Mouse (Mus musculus): Measurements from ENCODE around the gene Npas2. TPM values are rescaled to one million over a fixed set of nuclear protein-coding genes. Genes with fewer than 3 reads are reported as not detected.

The Npas2 gene
- polyA plus RNA-seq, 1 experiment from 2014 or later: 2.0 TPM

DNA sequence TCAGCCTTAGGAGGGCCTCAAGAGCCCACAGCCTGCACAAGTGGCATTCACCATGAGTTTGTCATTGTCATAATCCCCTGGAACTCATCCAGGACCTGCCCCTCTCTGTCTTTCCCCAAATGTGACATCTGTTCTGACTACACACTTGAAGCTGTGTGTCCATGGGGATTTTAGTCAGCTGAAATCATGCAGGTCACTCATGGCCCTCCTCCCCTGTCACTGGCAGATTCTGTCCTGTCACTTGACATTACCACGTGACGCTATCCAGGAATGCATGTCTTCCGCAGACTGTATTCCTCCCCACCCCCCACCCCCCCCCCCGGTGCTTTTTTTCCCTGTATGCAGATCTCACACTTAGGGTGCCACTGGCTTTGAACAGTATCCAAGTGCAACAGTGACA, 94.3 kb downstream of the Npas2 start:
- H3K4me1 ChIP-seq (replicated peaks; ENCODE audit: control insufficient read depth, insufficient read depth, low read length): no peaks in the 10 kb centered on the region; the same call in 1 of the 2 replicates
- ATAC-seq (ENCODE audit: low read depth): peak; percentile 32; the same call in 1 of the 2 replicates
- no peak overlapping the region for H3K27ac ChIP-seq (ENCODE audit: low read length)
- H3K4me2 ChIP-seq (ENCODE audit: low read depth, low read length): no peak overlapping the region
- H3K9me3 ChIP-seq (ENCODE audit: control insufficient read depth, low read length): no peaks in the 10 kb centered on the region
- no peaks in the 10 kb centered on the region for H3K27me3 ChIP-seq (ENCODE audit: control insufficient read depth, insufficient read depth, low read depth, low read length)
- WGBS: 22% methylated on average over 4 of the region's 4 CpGs
- H3K9ac ChIP-seq (ENCODE audit: low read length): no peak overlapping the region
- H3K4me3 ChIP-seq (ENCODE audit: low read length): no peak overlapping the region
- H3K36me3 ChIP-seq (ENCODE audit: control insufficient read depth, insufficient read depth, low read length): no peaks in the 10 kb centered on the region

DNA sequence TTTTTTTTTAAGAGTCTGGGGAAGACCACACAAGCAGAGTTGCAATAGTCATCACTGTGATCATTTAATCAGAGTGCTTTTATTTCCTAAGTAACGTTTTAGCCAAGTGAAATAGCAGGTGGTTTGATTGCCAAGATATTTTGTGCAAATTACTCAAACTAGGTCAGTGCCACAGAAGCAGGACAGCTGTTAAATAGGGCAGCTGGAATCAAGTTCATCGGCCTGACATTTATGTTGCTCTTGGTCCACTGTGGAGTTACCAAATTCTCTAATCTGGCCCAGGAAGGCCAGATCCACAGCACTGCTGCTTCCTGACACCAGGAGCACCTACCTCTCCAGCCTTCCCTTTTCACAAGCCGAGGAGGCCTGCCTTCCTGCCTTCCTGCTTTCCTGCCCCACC, 94.9 kb downstream of the Npas2 start:
- Histone ChIP-seq H3K4me1 (replicated peaks; ENCODE audit: control insufficient read depth, insufficient read depth, low read length) (no peaks in the 10 kb centered on the region; the same call in 1 of the 2 replicates), H3K36me3 (ENCODE audit: control insufficient read depth, insufficient read depth, low read length) (no peaks in the 10 kb centered on the region), H3K4me3 (ENCODE audit: low read length) (no peak overlapping the region), H3K27ac (ENCODE audit: low read length) (no peak overlapping the region), H3K27me3 (ENCODE audit: control insufficient read depth, insufficient read depth, low read depth, low read length) (no peaks in the 10 kb centered on the region), H3K9me3 (ENCODE audit: control insufficient read depth, low read length) (no peaks in the 10 kb centered on the region), H3K9ac (ENCODE audit: low read length) (no peak overlapping the region), H3K4me2 (ENCODE audit: low read depth, low read length) (no peak overlapping the region)
- WGBS: 44% methylated on average over 3 of the region's 3 CpGs
- no peak for ATAC-seq (ENCODE audit: low read depth)

DNA sequence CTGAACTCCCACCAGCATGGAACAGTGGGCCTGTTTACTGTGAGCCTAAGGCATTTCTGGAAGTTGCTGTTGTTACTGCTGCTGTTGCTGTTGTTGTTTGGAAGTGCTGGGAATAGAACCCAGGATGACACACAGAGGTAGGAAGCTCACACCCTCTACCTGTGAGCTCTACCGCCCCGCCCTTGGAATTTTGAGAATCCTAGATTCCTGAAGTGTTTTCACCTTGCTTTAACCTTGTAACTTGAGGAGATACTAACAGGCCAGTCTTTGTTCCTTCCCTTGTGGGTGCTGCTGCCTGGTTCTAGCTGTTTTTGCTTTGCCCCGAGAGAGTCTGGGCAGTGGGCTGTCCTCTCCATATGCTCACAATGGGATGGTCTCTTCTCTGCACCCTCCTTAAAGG, 98.5 kb downstream of the Npas2 start:
- Histone ChIP-seq H3K4me3 (ENCODE audit: low read length) (no peak overlapping the region), H3K9ac (ENCODE audit: low read length) (no peak overlapping the region), H3K36me3 (ENCODE audit: control insufficient read depth, insufficient read depth, low read length) (no peaks in the 10 kb centered on the region), H3K27me3 (ENCODE audit: control insufficient read depth, insufficient read depth, low read depth, low read length) (no peaks in the 10 kb centered on the region), H3K4me1 (replicated peaks; ENCODE audit: control insufficient read depth, insufficient read depth, low read length) (no peaks in the 10 kb centered on the region; the same call in 1 of the 2 replicates), H3K27ac (ENCODE audit: low read length) (no peak overlapping the region), H3K4me2 (ENCODE audit: low read depth, low read length) (no peak overlapping the region), H3K9me3 (ENCODE audit: control insufficient read depth, low read length) (no peaks in the 10 kb centered on the region)
- peak; percentile 59 for ATAC-seq (ENCODE audit: low read depth)
- WGBS: 51% methylated on average over 3 of the region's 3 CpGs

DNA sequence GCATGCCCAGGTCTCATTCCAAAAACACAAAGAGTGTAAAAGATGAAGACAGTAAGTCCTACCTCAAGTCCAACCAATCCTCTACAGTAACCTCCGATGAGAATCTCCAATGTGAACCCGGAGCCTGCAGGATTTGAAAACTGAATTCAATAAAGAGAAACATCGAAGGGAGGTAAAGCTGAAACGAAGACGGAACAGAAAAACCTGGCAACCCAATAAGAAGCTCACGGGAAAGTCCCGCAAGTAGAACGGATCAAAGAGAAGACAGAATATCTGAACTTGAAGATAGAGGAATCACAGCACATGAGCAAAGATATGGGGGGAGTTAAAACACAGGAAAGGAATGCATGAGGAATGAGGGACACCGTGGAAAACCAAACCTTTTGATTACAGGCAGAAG, 104.8 kb downstream of the Npas2 start:
- H3K9me3 ChIP-seq (ENCODE audit: control insufficient read depth, low read length): no peaks in the 10 kb centered on the region
- H3K36me3 ChIP-seq (ENCODE audit: control insufficient read depth, insufficient read depth, low read length): no peaks in the 10 kb centered on the region
- H3K27me3 ChIP-seq (ENCODE audit: control insufficient read depth, insufficient read depth, low read depth, low read length): no peaks in the 10 kb centered on the region
- no peaks in the 10 kb centered on the region for H3K4me1 ChIP-seq (replicated peaks; ENCODE audit: control insufficient read depth, insufficient read depth, low read length)
- H3K27ac ChIP-seq (ENCODE audit: low read length): no peak overlapping the region
- no peak overlapping the region for H3K4me3 ChIP-seq (ENCODE audit: low read length)
- ATAC-seq (ENCODE audit: low read depth): no peak
- H3K4me2 ChIP-seq (ENCODE audit: low read depth, low read length): no peak overlapping the region
- 86% methylated on average over 9 of the region's 9 CpGs for WGBS
- H3K9ac ChIP-seq (ENCODE audit: low read length): no peak overlapping the region

DNA sequence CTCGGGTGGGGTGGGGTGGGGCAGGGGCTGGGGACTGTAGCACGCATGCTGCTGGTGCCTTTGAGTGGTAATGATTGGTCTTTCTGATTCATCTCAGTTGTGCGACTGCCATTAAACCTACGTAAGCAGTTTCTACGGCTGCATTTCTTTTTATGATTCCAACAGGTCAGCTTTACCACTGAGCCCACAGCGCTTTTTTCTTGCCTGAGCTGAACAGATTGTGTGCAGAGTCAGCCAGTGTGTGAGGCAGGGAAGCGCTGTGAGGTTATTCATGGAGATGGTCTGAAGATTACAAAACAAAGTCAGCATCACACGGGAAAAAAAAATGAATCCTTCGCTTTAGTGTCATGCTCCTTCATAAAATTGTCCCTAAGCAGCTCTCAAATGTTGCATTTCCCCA, 106.7 kb downstream of the Npas2 start:
- WGBS: 87% methylated on average over 9 of the region's 9 CpGs
- H3K4me2 ChIP-seq (ENCODE audit: low read depth, low read length): no peak overlapping the region

DNA sequence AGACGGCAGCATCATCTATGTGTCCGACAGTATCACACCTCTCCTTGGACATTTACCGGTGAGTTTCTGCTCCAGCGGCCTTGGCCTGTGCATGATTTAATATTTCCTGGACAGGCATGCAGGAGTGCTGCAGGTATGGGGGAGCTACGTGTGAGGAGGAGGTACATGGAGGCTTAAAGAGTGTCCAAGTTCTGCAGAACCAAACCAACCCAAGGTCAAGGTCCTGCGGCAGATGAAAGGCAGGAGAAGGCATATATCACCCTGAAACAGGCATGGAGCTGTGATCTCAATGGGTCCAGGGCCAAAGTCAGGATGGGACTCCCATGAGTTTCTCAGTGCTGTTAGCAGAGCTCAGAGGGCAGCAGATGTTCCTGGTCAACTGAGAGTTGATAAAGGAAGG, 107.1 kb downstream of the Npas2 start:
- Histone ChIP-seq H3K36me3 (ENCODE audit: control insufficient read depth, insufficient read depth, low read length) (no peaks in the 10 kb centered on the region), H3K9me3 (ENCODE audit: control insufficient read depth, low read length) (no peaks in the 10 kb centered on the region), H3K27ac (ENCODE audit: low read length) (no peak overlapping the region), H3K27me3 (ENCODE audit: control insufficient read depth, insufficient read depth, low read depth, low read length) (no peaks in the 10 kb centered on the region), H3K9ac (ENCODE audit: low read length) (no peak overlapping the region), H3K4me3 (ENCODE audit: low read length) (no peak overlapping the region), H3K4me2 (ENCODE audit: low read depth, low read length) (no peak overlapping the region), H3K4me1 (replicated peaks; ENCODE audit: control insufficient read depth, insufficient read depth, low read length) (no peaks in the 10 kb centered on the region)
- 83% methylated on average over 6 of the region's 6 CpGs for WGBS
- ATAC-seq (ENCODE audit: low read depth): no peak

More for the DNA sequence above, 106.7 kb downstream of the Npas2 start:
- ATAC-seq (ENCODE audit: low read depth): no peak
- H3K27me3 ChIP-seq (ENCODE audit: control insufficient read depth, insufficient read depth, low read depth, low read length): no peaks in the 10 kb centered on the region
- no peak overlapping the region for H3K27ac ChIP-seq (ENCODE audit: low read length)
- H3K36me3 ChIP-seq (ENCODE audit: control insufficient read depth, insufficient read depth, low read length): no peaks in the 10 kb centered on the region
- H3K4me1 ChIP-seq (replicated peaks; ENCODE audit: control insufficient read depth, insufficient read depth, low read length): no peaks in the 10 kb centered on the region
- no peak overlapping the region for H3K4me3 ChIP-seq (ENCODE audit: low read length)
- H3K9ac ChIP-seq (ENCODE audit: low read length): no peak overlapping the region
- no peaks in the 10 kb centered on the region for H3K9me3 ChIP-seq (ENCODE audit: control insufficient read depth, low read length)

- Histone ChIP-seq H3K36me3 (ENCODE audit: control insufficient read depth, insufficient read depth, low read length) (no peaks in the 10 kb centered on the region), H3K4me3 (ENCODE audit: low read length) (no peak overlapping the region), H3K27ac (ENCODE audit: low read length) (no peak overlapping the region), H3K9ac (ENCODE audit: low read length) (no peak overlapping the region), H3K4me2 (ENCODE audit: low read depth, low read length) (no peak overlapping the region), H3K4me1 (replicated peaks; ENCODE audit: control insufficient read depth, insufficient read depth, low read length) (no peaks in the 10 kb centered on the region), H3K9me3 (ENCODE audit: control insufficient read depth, low read length) (no peaks in the 10 kb centered on the region), H3K27me3 (ENCODE audit: control insufficient read depth, insufficient read depth, low read depth, low read length) (no peaks in the 10 kb centered on the region)
- 93% methylated on average over 7 of the region's 7 CpGs for whole genome bisulfite sequencing
- ATAC-seq (ENCODE audit: low read depth): no peak
Measured at GRCm38 (mm10) chr1:39302246-39302645, 108.7 kb downstream of the Npas2 start.

DNA sequence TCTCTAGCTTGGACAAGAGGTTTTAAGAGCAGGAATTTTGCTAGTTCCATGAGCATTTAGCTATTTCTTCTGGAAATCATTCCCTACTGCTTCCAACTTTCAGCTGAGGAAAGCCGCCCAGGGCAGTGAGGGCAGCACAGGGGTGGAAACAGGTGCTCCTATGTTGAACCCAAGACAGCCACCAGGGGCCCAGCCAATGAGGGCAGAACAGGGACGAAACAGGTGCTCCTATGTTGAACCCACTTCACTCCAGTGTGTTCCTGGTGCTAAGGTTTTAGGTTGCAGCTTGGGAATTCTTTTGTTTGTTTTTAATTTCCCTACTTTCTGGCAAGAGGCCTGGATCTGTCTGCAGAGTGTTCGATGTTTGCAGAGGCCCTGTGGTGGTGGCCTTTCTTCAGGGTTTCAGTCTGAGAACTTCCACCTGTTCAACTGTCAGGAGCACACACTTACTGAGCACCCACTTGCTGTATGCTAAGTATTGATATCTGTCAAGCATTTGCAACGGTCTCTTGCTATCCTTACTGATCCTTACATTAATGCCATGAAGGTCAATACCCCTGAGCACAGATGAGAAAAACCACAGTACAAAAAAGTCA, 109.6 kb downstream of the Npas2 start:
- WGBS: 34% methylated on average over 4 of the region's 4 CpGs
- Histone ChIP-seq H3K36me3 (ENCODE audit: control insufficient read depth, insufficient read depth, low read length) (no peaks in the 10 kb centered on the region), H3K27me3 (ENCODE audit: control insufficient read depth, insufficient read depth, low read depth, low read length) (no peaks in the 10 kb centered on the region), H3K4me3 (ENCODE audit: low read length) (no peak overlapping the region), H3K9me3 (ENCODE audit: control insufficient read depth, low read length) (no peaks in the 10 kb centered on the region), H3K4me1 (replicated peaks; ENCODE audit: control insufficient read depth, insufficient read depth, low read length) (no peaks in the 10 kb centered on the region), H3K27ac (ENCODE audit: low read length) (peak overlapping the region; percentile 25), H3K9ac (ENCODE audit: low read length) (no peak overlapping the region), H3K4me2 (ENCODE audit: low read depth, low read length) (no peak overlapping the region)
- peak; percentile 72 for ATAC-seq (ENCODE audit: low read depth)

- H3K27ac ChIP-seq (ENCODE audit: low read length): no peak overlapping the region
- H3K4me1 ChIP-seq (replicated peaks; ENCODE audit: control insufficient read depth, insufficient read depth, low read length): no peaks in the 10 kb centered on the region; the same call in 1 of the 2 replicates
- no peak for ATAC-seq (ENCODE audit: low read depth)
- no peak overlapping the region for H3K4me3 ChIP-seq (ENCODE audit: low read length)
- H3K9me3 ChIP-seq (ENCODE audit: control insufficient read depth, low read length): no peaks in the 10 kb centered on the region
- no peaks in the 10 kb centered on the region for H3K27me3 ChIP-seq (ENCODE audit: control insufficient read depth, insufficient read depth, low read depth, low read length)
- no peak overlapping the region for H3K4me2 ChIP-seq (ENCODE audit: low read depth, low read length)
- H3K36me3 ChIP-seq (ENCODE audit: control insufficient read depth, insufficient read depth, low read length): no peaks in the 10 kb centered on the region
- no peak overlapping the region for H3K9ac ChIP-seq (ENCODE audit: low read length)
Measured at GRCm38 (mm10) chr1:39307291-39307690, 113.8 kb downstream of the Npas2 start.

GRCm38 (mm10) chr1:39307971-39308370, 114.4 kb downstream of the Npas2 start:
- 49% methylated on average over 2 of the region's 2 CpGs for WGBS
- Histone ChIP-seq H3K9me3 (ENCODE audit: control insufficient read depth, low read length) (no peaks in the 10 kb centered on the region), H3K4me3 (ENCODE audit: low read length) (no peak overlapping the region), H3K27ac (ENCODE audit: low read length) (no peak overlapping the region), H3K36me3 (ENCODE audit: control insufficient read depth, insufficient read depth, low read length) (no peaks in the 10 kb centered on the region), H3K4me1 (replicated peaks; ENCODE audit: control insufficient read depth, insufficient read depth, low read length) (no peaks in the 10 kb centered on the region; the same call in 1 of the 2 replicates), H3K27me3 (ENCODE audit: control insufficient read depth, insufficient read depth, low read depth, low read length) (no peaks in the 10 kb centered on the region), H3K9ac (ENCODE audit: low read length) (no peak overlapping the region), H3K4me2 (ENCODE audit: low read depth, low read length) (no peak overlapping the region)
- no peak for ATAC-seq (ENCODE audit: low read depth)
